Mouse (Mus musculus): Measurements from ENCODE around the gene Shisa9.

- TF ChIP-seq EP300 (IDR thresholded peaks at IDR 0.05; ENCODE audit: low read depth) (no peak), CTCF (IDR thresholded peaks at IDR 0.05; ENCODE audit: low read depth) (no peak)
Measured at GRCm38 (mm10) chr16:12214018-12214417, 230.1 kb downstream of the Shisa9 start.

Data from liver, embryonic 14.5 days (tissue).